Mouse (Mus musculus) embryo, embryonic 9.5 days (tissue): Measurements from ENCODE around the gene Ipo9.

Experiments used
- DNase-seq: peaks from one replicate; pipeline ENCODE4 v3.0.0-alpha.2; 2017; ENCODE audit errors: extremely low spot score

Ipo9 gene

GRCm38 (mm10) chr1:135368245-135368644 is 62.1 kb downstream of the Ipo9 start:
- DNase-seq, result peak; percentile 89

- DNase-seq, result no peak
Measured at GRCm38 (mm10) chr1:135367595-135367994, 62.7 kb downstream of the Ipo9 start.

- DNase-seq, result no peak
Measured at GRCm38 (mm10) chr1:135367005-135367404, 63.3 kb downstream of the Ipo9 start.

- DNase-seq, result no peak
Measured at GRCm38 (mm10) chr1:135366380-135366779, 63.9 kb downstream of the Ipo9 start.

- no peak for DNase-seq
Measured at GRCm38 (mm10) chr1:135363446-135363845, 66.9 kb downstream of the Ipo9 start.

GRCm38 (mm10) chr1:135362115-135362514 is 68.2 kb downstream of the Ipo9 start:
- DNase-seq, result no peak

- no peak for DNase-seq
Measured at GRCm38 (mm10) chr1:135361491-135361890, 68.8 kb downstream of the Ipo9 start.

GRCm38 (mm10) chr1:135359071-135359470 is 71.2 kb downstream of the Ipo9 start:
- no peak for DNase-seq

GRCm38 (mm10) chr1:135351953-135352352 is 78.3 kb downstream of the Ipo9 start:
- no peak for DNase-seq

GRCm38 (mm10) chr1:135347498-135348169 is 82.7 kb downstream of the Ipo9 start:
- no peak for DNase-seq

GRCm38 (mm10) chr1:135346891-135347290 is 83.4 kb downstream of the Ipo9 start:
- DNase-seq, result no peak

- DNase-seq, result no peak
Measured at GRCm38 (mm10) chr1:135344026-135344425, 86.3 kb downstream of the Ipo9 start.

- no peak for DNase-seq
Measured at GRCm38 (mm10) chr1:135341947-135342346, 88.4 kb downstream of the Ipo9 start.
